In the genomic region with DNA sequence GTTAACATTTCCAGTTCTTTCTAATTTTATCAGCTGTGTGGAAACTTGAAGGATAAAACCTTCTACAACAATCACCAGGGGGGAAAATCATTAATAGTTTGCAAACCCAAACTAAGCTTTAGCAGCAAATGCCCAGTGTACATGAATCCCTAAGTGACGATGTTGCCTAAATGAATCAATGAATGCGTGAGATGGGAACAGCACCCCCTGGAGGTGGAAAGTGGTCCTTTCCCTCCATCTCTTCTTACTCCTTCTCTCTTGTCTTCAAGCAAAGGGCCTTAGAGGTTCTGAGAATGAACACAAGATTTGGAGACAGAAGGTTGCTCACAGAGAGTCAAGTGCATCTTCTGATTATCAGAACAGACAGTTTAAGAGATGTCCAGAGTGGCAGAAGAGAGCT, we compare ENCODE assay signal across 9 mouse cellular contexts.
A peak's percentile ranks its signal among the peaks of the same experiment; 100 is the strongest.
DNase-seq lines count a peak whose midpoint lies in the region; ATAC-seq and TF ChIP-seq lines count a peak whose summit lies in the region.
"Had no signal": no experiment of that assay in that cellular context is flagged by ENCODE, and none has a peak within 500 bp of the region (broad histone marks: within the 10 kb centered on the region; RNA-seq: fewer than 3 reads in every experiment).

No protein-coding gene starts in this region.

- no peaks in the 10 kb centered on the region for H3K36me3 ChIP-seq in midbrain, postnatal 0 days (ENCODE audit: insufficient read depth, low read length)
- no peaks in the 10 kb centered on the region for H3K36me3 ChIP-seq in midbrain, embryonic 15.5 days (replicated peaks)
- no peaks in the 10 kb centered on the region for H3K36me3 ChIP-seq in embryonic facial prominence, embryonic 14.5 days (ENCODE audit: control insufficient read depth, insufficient read depth, low read length)
- H3K36me3 ChIP-seq in forebrain, embryonic 15.5 days = no peaks in the 10 kb centered on the region
- H3K36me3 ChIP-seq: embryonic facial prominence, embryonic 12.5 days had no signal

- DNase-seq in cerebellum, adult 11 months = peak; percentile 29
- peak; percentile 57 for DNase-seq in midbrain, postnatal 0 days (ENCODE audit: low spot score)
- DNase-seq in embryonic facial prominence, embryonic 14.5 days (ENCODE audit: low spot score) = peak; percentile 10
- peak; percentile 42 to 73 for DNase-seq in layer of hippocampus, postnatal 25 days (ENCODE audit: extremely low spot score in 1 of 2, low spot score in 1 of 2)
- no peak for DNase-seq in natural killer cell, adult 2 months (ENCODE audit: low spot score in 2 of 2)

- H3K27ac ChIP-seq in midbrain, postnatal 0 days (ENCODE audit: low read depth, low read length) = no peak overlapping the region
- H3K27ac ChIP-seq in midbrain, embryonic 15.5 days = no peak overlapping the region
- H3K27ac ChIP-seq in embryonic facial prominence, embryonic 14.5 days (replicated peaks; ENCODE audit: low read depth, low read length) = no peak overlapping the region
- no peak overlapping the region for H3K27ac ChIP-seq in forebrain, embryonic 15.5 days (replicated peaks)
- H3K27ac ChIP-seq: embryonic facial prominence, embryonic 12.5 days had no signal

- H3K4me2 ChIP-seq in midbrain, postnatal 0 days (ENCODE audit: low read depth, low read length, poor library complexity, severe bottlenecking) = no peak overlapping the region
- no peak overlapping the region for H3K4me2 ChIP-seq in midbrain, embryonic 15.5 days
- H3K4me2 ChIP-seq in embryonic facial prominence, embryonic 14.5 days (ENCODE audit: low read depth, low read length) = no peak overlapping the region
- H3K4me2 ChIP-seq in forebrain, embryonic 15.5 days (replicated peaks) = no peak overlapping the region
- H3K4me2 ChIP-seq: embryonic facial prominence, embryonic 12.5 days had no signal

- H3K27me3 ChIP-seq in midbrain, postnatal 0 days (ENCODE audit: insufficient read depth, low read length) = no peaks in the 10 kb centered on the region
- H3K27me3 ChIP-seq in midbrain, embryonic 15.5 days (replicated peaks) = no peaks in the 10 kb centered on the region
- H3K27me3 ChIP-seq in embryonic facial prominence, embryonic 14.5 days (replicated peaks; ENCODE audit: control insufficient read depth, insufficient read depth, low read length) = no peaks in the 10 kb centered on the region
- H3K27me3 ChIP-seq in forebrain, embryonic 15.5 days = no peaks in the 10 kb centered on the region
- H3K27me3 ChIP-seq: embryonic facial prominence, embryonic 12.5 days had no signal

- no peak for ATAC-seq in cerebellum, adult (ENCODE audit: insufficient number of reproducible peaks, low FRiP score, low TSS enrichment)
- ATAC-seq in midbrain, postnatal 0 days (ENCODE audit: low FRiP score) = no peak
- ATAC-seq in midbrain, embryonic 15.5 days (replicated peaks) = no peak
- ATAC-seq in embryonic facial prominence, embryonic 14.5 days (ENCODE audit: low read depth) = no peak
- ATAC-seq in forebrain, embryonic 15.5 days (replicated peaks) = no peak

- TF ChIP-seq CTCF in midbrain, postnatal 0 days (IDR thresholded peaks at IDR 0.05) = peak; percentile 72

- H3K4me3 ChIP-seq in midbrain, postnatal 0 days (ENCODE audit: low read depth, low read length) = no peak overlapping the region
- H3K4me3 ChIP-seq in midbrain, embryonic 15.5 days = no peak overlapping the region
- H3K4me3 ChIP-seq in embryonic facial prominence, embryonic 14.5 days (ENCODE audit: low read depth, low read length) = no peak overlapping the region
- no peak overlapping the region for H3K4me3 ChIP-seq in forebrain, embryonic 15.5 days
- H3K4me3 ChIP-seq: embryonic facial prominence, embryonic 12.5 days had no signal

- WGBS in midbrain, postnatal 0 days = 88% methylated on average over 2 of the region's 2 CpGs
- WGBS in midbrain, embryonic 15.5 days = 79% methylated on average over 2 of the region's 2 CpGs
- 85% methylated on average over 2 of the region's 2 CpGs for WGBS in embryonic facial prominence, embryonic 14.5 days
- WGBS in forebrain, embryonic 15.5 days = 74% methylated on average over 2 of the region's 2 CpGs

- no peak overlapping the region for H3K9ac ChIP-seq in midbrain, postnatal 0 days (replicated peaks; ENCODE audit: low read length, poor library complexity, severe bottlenecking)
- no peak overlapping the region for H3K9ac ChIP-seq in midbrain, embryonic 15.5 days
- H3K9ac ChIP-seq in embryonic facial prominence, embryonic 14.5 days (ENCODE audit: low read depth, low read length) = no peak overlapping the region
- no peak overlapping the region for H3K9ac ChIP-seq in forebrain, embryonic 15.5 days (replicated peaks)
- H3K9ac ChIP-seq: embryonic facial prominence, embryonic 12.5 days had no signal

- H3K4me1 ChIP-seq in midbrain, postnatal 0 days (ENCODE audit: insufficient read depth, low read length) = no peaks in the 10 kb centered on the region
- no peaks in the 10 kb centered on the region for H3K4me1 ChIP-seq in midbrain, embryonic 15.5 days
- H3K4me1 ChIP-seq in embryonic facial prominence, embryonic 14.5 days (ENCODE audit: control insufficient read depth, insufficient read depth, low read length) = no peaks in the 10 kb centered on the region
- H3K4me1 ChIP-seq in forebrain, embryonic 15.5 days = no peaks in the 10 kb centered on the region
- H3K4me1 ChIP-seq: embryonic facial prominence, embryonic 12.5 days had no signal

- H3K9me3 ChIP-seq in midbrain, postnatal 0 days (ENCODE audit: low read length) = no peaks in the 10 kb centered on the region
- no peaks in the 10 kb centered on the region for H3K9me3 ChIP-seq in midbrain, embryonic 15.5 days
- no peaks in the 10 kb centered on the region; the same call in 1 of the 2 replicates for H3K9me3 ChIP-seq in embryonic facial prominence, embryonic 14.5 days (ENCODE audit: control insufficient read depth, low read length)
- H3K9me3 ChIP-seq in forebrain, embryonic 15.5 days = no peaks in the 10 kb centered on the region

Comparison
In these comparisons a context has a peak if more than half of its experiments do, and no peak if none do; other contexts are left out.
1. DNase-seq: peak in cerebellum, adult 11 months (single experiment), midbrain, postnatal 0 days (single experiment), embryonic facial prominence, embryonic 14.5 days (single experiment) and layer of hippocampus, postnatal 25 days (2 of 2); none in natural killer cell, adult 2 months (0 of 2).